Mouse (Mus musculus): ENCODE data around the gene Jade1. TPM values are rescaled to one million over a fixed set of nuclear protein-coding genes. Genes with fewer than 3 reads are reported as not detected.

Gene Jade1
- polyA plus RNA-seq, 1 experiment from 2014 or later, result 15.6 TPM

DNA sequence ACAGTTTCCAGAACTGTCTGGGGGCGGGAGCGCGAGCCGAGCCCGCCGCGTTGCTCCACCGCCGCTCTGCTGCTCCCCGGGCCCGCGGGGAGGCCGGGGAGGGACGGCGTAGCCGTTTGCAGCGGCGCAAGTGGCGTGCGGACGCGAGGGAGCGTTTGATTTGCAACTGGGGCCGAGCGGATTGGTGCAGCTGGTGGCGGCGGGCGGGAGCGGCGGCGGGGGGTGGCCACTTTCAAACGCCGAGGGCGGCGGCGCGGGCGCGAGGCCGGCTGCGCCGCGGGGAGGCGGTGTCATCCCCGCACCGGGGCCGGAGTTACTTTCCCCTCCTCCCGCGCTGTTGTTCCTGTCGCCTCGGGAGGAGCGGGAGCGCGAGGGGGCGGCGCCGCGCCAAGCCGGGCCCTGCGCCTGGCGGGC, 9.9 kb downstream of the Jade1 start:
- H3K9me3 ChIP-seq (replicated peaks), result no peaks in the 10 kb centered on the region
- peak overlapping the region; percentile 82 for H3K4me3 ChIP-seq (replicated peaks)
- H3K27ac ChIP-seq (replicated peaks), result peak overlapping the region; percentile 96
- H3K4me2 ChIP-seq, result peak overlapping the region; percentile 92
- H3K36me3 ChIP-seq, result no peaks in the 10 kb centered on the region
- under 1% methylated on average over 32 of the region's 61 CpGs for WGBS
- ATAC-seq (ENCODE audit: low FRiP score), result peak; percentile 83
- peak overlapping the region; percentile 90 for H3K9ac ChIP-seq (replicated peaks)
- H3K27me3 ChIP-seq (replicated peaks), result no peaks in the 10 kb centered on the region
- peaks cover 9% of the 10 kb centered on the region for H3K4me1 ChIP-seq

DNA sequence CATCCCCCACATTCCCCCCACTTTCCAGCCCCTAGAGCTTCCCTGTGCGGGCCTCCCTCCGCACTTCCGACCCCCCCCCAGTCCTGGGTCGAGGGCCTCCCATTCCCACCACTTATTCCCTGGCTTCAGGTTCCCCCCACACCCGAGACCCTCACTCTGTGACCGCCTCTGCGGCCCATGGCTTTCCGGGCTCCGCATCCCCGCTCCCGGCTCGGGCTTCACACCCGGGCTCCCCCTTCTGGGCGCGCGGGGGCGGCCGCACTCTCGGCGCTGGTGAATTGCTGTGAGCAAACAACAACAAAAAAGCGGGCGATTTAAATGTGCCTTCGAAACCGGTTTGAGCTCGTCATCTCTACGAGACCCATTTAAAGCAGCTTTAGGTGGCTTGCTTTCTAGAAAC, 10.4 kb downstream of the Jade1 start:
- peak overlapping the region; percentile 82 for H3K4me3 ChIP-seq (replicated peaks)
- no peaks in the 10 kb centered on the region for H3K36me3 ChIP-seq
- no peaks in the 10 kb centered on the region for H3K27me3 ChIP-seq (replicated peaks)
- H3K4me2 ChIP-seq, result peak overlapping the region; percentile 92
- H3K9me3 ChIP-seq (replicated peaks), result no peaks in the 10 kb centered on the region
- under 1% methylated on average over 26 of the region's 26 CpGs for whole genome bisulfite sequencing
- H3K27ac ChIP-seq (replicated peaks), result peak overlapping the region; percentile 96
- H3K9ac ChIP-seq (replicated peaks), result peak overlapping the region; percentile 90
- peak; percentile 78 for ATAC-seq (ENCODE audit: low FRiP score)
- peaks cover 9% of the 10 kb centered on the region for H3K4me1 ChIP-seq

DNA sequence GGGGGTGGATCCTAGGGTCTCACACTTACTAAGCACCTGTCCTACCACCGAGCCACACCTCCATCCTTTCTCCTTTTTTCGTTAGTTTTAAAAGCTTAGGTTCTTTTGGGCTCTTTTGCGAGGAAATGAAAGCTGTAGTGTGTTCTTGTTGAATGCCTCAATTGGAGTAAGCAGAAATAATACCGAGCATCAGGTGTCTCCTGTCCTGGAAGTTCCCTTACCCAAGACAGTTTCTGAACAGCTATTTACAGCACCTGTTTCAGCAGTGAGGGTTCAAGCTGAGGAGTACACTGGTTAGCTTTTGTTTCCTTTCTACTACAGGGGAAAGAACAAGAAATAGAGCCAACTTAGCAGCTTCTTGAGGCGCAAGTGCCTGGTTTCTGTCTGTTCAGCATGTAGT, 14.4 kb downstream of the Jade1 start:
- WGBS, result 80% methylated on average over 5 of the region's 5 CpGs

DNA sequence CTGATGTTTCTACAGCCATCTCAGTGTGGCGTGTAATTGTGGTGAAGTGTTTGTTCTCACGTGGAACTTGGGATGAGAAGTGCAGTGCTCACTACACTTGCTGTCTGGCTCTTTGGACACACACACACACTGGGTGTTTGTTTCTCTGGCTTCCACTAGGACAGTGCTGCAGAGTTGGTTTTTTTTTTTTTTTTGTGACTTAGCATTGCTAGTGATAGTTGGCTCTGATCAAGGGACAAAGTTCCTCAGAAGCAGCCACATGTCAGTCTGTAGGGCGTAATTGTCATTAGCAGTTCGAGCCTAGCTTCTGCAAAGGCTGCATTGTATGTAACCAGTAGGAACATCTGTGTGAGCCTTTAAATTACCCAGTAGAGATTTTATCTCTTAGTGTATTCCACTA, 16.6 kb downstream of the Jade1 start:
- Histone ChIP-seq H3K36me3 (no peaks in the 10 kb centered on the region), H3K4me2 (no peak overlapping the region), H3K4me1 (peaks cover 20% of the 10 kb centered on the region), H3K27me3 (replicated peaks) (no peaks in the 10 kb centered on the region), H3K9me3 (replicated peaks) (no peaks in the 10 kb centered on the region), H3K27ac (replicated peaks) (no peak overlapping the region), H3K4me3 (replicated peaks) (no peak overlapping the region), H3K9ac (replicated peaks) (no peak overlapping the region)
- no peak for ATAC-seq (ENCODE audit: low FRiP score)
- WGBS, result 67% methylated on average over 4 of the region's 4 CpGs

More for the DNA sequence above, 14.4 kb downstream of the Jade1 start:
- no peak overlapping the region for H3K9ac ChIP-seq (replicated peaks)
- no peak overlapping the region for H3K4me3 ChIP-seq (replicated peaks)
- no peak overlapping the region for H3K4me2 ChIP-seq
- H3K9me3 ChIP-seq (replicated peaks), result no peaks in the 10 kb centered on the region
- no peaks in the 10 kb centered on the region for H3K27me3 ChIP-seq (replicated peaks)
- no peak for ATAC-seq (ENCODE audit: low FRiP score)
- no peak overlapping the region for H3K27ac ChIP-seq (replicated peaks)
- H3K4me1 ChIP-seq, result peaks cover 20% of the 10 kb centered on the region
- H3K36me3 ChIP-seq, result no peaks in the 10 kb centered on the region

DNA sequence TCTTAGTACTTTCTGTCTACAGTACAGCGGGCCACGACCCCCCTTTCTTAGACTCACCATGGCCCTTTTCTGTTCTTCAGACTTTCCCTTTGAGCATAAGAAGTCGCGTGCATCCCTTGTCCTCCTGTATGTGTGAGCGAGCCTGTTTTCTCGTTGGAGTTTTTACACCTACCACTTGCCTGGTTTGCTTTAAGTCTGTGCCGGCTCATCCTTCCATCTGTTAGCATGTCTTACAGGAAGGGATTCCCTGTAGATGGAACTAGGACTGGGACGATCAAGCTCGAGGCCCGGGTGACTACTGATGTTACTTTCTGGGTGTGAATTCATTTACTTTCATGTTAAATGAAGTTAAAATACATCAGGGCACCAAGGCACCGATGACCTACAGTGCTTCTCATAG, 17.4 kb downstream of the Jade1 start:
- Histone ChIP-seq H3K4me2 (no peak overlapping the region), H3K4me1 (peaks cover 20% of the 10 kb centered on the region), H3K4me3 (replicated peaks) (no peak overlapping the region), H3K36me3 (no peaks in the 10 kb centered on the region), H3K27me3 (replicated peaks) (no peaks in the 10 kb centered on the region), H3K27ac (replicated peaks) (no peak overlapping the region), H3K9me3 (replicated peaks) (no peaks in the 10 kb centered on the region), H3K9ac (replicated peaks) (no peak overlapping the region)
- WGBS, result 90% methylated on average over 11 of the region's 11 CpGs
- ATAC-seq (ENCODE audit: low FRiP score), result no peak

- 61% methylated on average over 8 of the region's 8 CpGs for WGBS
- H3K27me3 ChIP-seq (replicated peaks), result no peaks in the 10 kb centered on the region
- H3K9ac ChIP-seq (replicated peaks), result no peak overlapping the region
- no peak for ATAC-seq (ENCODE audit: low FRiP score)
- H3K27ac ChIP-seq (replicated peaks), result no peak overlapping the region
- no peak overlapping the region for H3K4me2 ChIP-seq
- no peaks in the 10 kb centered on the region for H3K9me3 ChIP-seq (replicated peaks)
- no peak overlapping the region for H3K4me3 ChIP-seq (replicated peaks)
- peaks cover 20% of the 10 kb centered on the region for H3K4me1 ChIP-seq
- H3K36me3 ChIP-seq, result no peaks in the 10 kb centered on the region
These were observed 18.7 kb downstream of the Jade1 start for GRCm38 (mm10) chr3:41574208-41574607.

- no peaks in the 10 kb centered on the region for H3K27me3 ChIP-seq (replicated peaks)
- no peak overlapping the region for H3K9ac ChIP-seq (replicated peaks)
- H3K4me1 ChIP-seq, result peaks cover 20% of the 10 kb centered on the region
- 55% methylated on average over 7 of the region's 7 CpGs for WGBS
- no peak overlapping the region for H3K27ac ChIP-seq (replicated peaks)
- no peak overlapping the region for H3K4me2 ChIP-seq
- no peaks in the 10 kb centered on the region for H3K36me3 ChIP-seq
- no peak for ATAC-seq (ENCODE audit: low FRiP score)
- H3K4me3 ChIP-seq (replicated peaks), result no peak overlapping the region
- H3K9me3 ChIP-seq (replicated peaks), result no peaks in the 10 kb centered on the region
These were observed 19.3 kb downstream of the Jade1 start for GRCm38 (mm10) chr3:41574720-41575435.

DNA sequence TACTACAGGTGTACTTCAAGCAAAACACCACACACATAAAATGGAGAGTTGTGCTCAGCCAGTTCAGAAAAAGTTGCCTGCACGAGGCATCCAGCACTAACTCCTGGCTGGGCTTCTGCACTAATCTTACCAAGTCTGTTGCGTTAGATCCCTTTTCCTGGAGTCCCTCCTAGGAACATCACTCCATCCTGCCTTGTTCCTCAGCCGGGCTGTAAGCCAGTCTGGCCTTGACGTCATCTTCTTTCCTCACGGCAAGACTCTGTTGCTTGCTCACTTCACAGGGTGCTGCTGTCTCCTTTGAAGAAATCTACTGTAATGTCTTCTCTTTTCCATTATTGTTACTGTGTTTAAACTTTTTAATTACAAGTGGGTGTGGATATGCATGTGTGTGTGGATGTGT, 20.4 kb downstream of the Jade1 start:
- no peaks in the 10 kb centered on the region for H3K9me3 ChIP-seq (replicated peaks)
- WGBS, result 82% methylated on average over 5 of the region's 5 CpGs
- ATAC-seq (ENCODE audit: low FRiP score), result no peak

GRCm38 (mm10) chr3:41577240-41577639, 21.7 kb downstream of the Jade1 start:
- Histone ChIP-seq H3K9me3 (replicated peaks) (no peaks in the 10 kb centered on the region), H3K36me3 (no peaks in the 10 kb centered on the region), H3K9ac (replicated peaks) (no peak overlapping the region), H3K27ac (replicated peaks) (no peak overlapping the region), H3K4me3 (replicated peaks) (no peak overlapping the region), H3K4me2 (no peak overlapping the region), H3K27me3 (replicated peaks) (no peaks in the 10 kb centered on the region), H3K4me1 (peaks cover 41% of the 10 kb centered on the region)
- 81% methylated on average over 2 of the region's 2 CpGs for WGBS
- no peak for ATAC-seq (ENCODE audit: low FRiP score)

More for the DNA sequence above, 20.4 kb downstream of the Jade1 start:
- peaks cover 31% of the 10 kb centered on the region for H3K4me1 ChIP-seq
- H3K27me3 ChIP-seq (replicated peaks), result no peaks in the 10 kb centered on the region
- H3K4me3 ChIP-seq (replicated peaks), result no peak overlapping the region
- no peak overlapping the region for H3K9ac ChIP-seq (replicated peaks)
- H3K36me3 ChIP-seq, result no peaks in the 10 kb centered on the region
- H3K27ac ChIP-seq (replicated peaks), result no peak overlapping the region
- no peak overlapping the region for H3K4me2 ChIP-seq

- no peak for ATAC-seq (ENCODE audit: low FRiP score)
- Histone ChIP-seq H3K4me3 (replicated peaks) (no peak overlapping the region), H3K9ac (replicated peaks) (no peak overlapping the region), H3K4me2 (no peak overlapping the region), H3K27me3 (replicated peaks) (no peaks in the 10 kb centered on the region), H3K9me3 (replicated peaks) (no peaks in the 10 kb centered on the region), H3K4me1 (peaks cover 38% of the 10 kb centered on the region), H3K27ac (replicated peaks) (no peak overlapping the region), H3K36me3 (no peaks in the 10 kb centered on the region)
- 24% methylated on average over 4 of the region's 4 CpGs for WGBS
These were observed 24.3 kb downstream of the Jade1 start for GRCm38 (mm10) chr3:41579873-41580272.

DNA sequence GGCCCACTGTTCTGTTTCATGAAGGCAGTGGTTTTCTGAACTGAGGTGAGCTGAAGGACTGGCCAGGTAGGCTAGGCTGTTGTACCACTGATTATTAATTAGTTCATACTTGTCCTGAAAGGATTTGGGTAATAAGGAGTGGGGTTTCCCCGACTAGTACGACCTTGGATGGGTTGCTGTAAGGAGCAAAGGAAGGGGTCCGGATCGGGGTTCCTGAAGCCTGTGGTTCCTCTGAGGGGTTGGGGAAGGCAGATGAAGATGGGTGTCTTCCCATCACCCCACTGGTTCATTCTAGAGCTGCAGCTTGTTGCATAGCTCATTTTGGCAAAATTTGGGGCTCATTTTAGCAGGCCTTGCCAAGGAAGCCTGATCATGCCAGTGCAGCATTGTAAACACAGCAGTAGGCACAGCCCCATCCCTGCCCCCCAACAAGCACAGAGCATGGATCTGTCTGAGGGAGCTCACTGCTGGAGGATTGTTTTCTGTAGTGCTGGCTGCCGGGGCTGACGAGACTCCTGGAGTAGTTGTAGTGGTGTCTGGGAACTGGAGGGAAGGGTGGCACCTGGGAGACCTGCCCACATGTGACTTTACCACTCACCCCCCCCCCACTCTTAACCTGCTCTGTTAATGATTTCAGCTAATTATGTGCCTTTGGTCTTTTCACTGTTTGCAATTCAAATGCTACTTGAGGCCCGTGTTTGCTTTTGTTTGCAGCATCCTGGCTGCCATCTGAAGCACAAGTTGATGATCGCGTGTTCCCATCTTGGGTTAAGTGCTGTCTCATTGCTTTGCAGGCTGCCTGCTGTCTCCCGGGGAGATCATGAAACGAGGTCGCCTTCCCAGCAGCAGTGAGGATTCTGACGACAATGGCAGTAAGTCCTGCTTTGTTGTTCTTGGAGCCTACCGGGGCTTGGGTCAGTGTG, 25.1 kb downstream of the Jade1 start:
- no peaks in the 10 kb centered on the region for H3K36me3 ChIP-seq
- WGBS, result 23% methylated on average over 14 of the region's 14 CpGs
- H3K9me3 ChIP-seq (replicated peaks), result no peaks in the 10 kb centered on the region
- no peak overlapping the region; the same call in 1 of the 2 replicates for H3K9ac ChIP-seq (replicated peaks)
- peak overlapping the region; percentile 27 for H3K4me2 ChIP-seq
- peak overlapping the region; percentile 3; the same call in 1 of the 2 replicates for H3K27ac ChIP-seq (replicated peaks)
- peak; percentile 11; the same call in 1 of the 2 replicates for ATAC-seq (ENCODE audit: low FRiP score)
- no peak overlapping the region for H3K4me3 ChIP-seq (replicated peaks)
- peaks cover 31% of the 10 kb centered on the region for H3K4me1 ChIP-seq
- no peaks in the 10 kb centered on the region for H3K27me3 ChIP-seq (replicated peaks)

Measured in neural tube, embryonic 15.5 days (tissue).